Mouse (Mus musculus): ENCODE measurements around the gene Timp3.

Gene Timp3

GRCm38 (mm10) chr10:86328691-86329090, 28.5 kb downstream of the Timp3 start:
- DNase-seq (ENCODE audit: low spot score), result no peak

- DNase-seq (ENCODE audit: low spot score), result no peak
Measured at GRCm38 (mm10) chr10:86329241-86329882, 29.2 kb downstream of the Timp3 start.

- no peak for DNase-seq (ENCODE audit: low spot score)
Measured at GRCm38 (mm10) chr10:86330993-86331680, 31.0 kb downstream of the Timp3 start.

GRCm38 (mm10) chr10:86331681-86332281, 31.6 kb downstream of the Timp3 start:
- no peak for DNase-seq (ENCODE audit: low spot score)

GRCm38 (mm10) chr10:86332942-86333341, 32.8 kb downstream of the Timp3 start:
- DNase-seq (ENCODE audit: low spot score), result no peak

- no peak for DNase-seq (ENCODE audit: low spot score)
Measured at GRCm38 (mm10) chr10:86334581-86334980, 34.4 kb downstream of the Timp3 start.

- no peak for DNase-seq (ENCODE audit: low spot score)
Measured at GRCm38 (mm10) chr10:86336506-86336905, 36.3 kb downstream of the Timp3 start.

- no peak for DNase-seq (ENCODE audit: low spot score)
Measured at GRCm38 (mm10) chr10:86337239-86337638, 37.1 kb downstream of the Timp3 start.

- no peak for DNase-seq (ENCODE audit: low spot score)
Measured at GRCm38 (mm10) chr10:86338121-86338715, 38.0 kb downstream of the Timp3 start.

- DNase-seq (ENCODE audit: low spot score), result no peak
Measured at GRCm38 (mm10) chr10:86339121-86339520, 38.9 kb downstream of the Timp3 start.

GRCm38 (mm10) chr10:86339649-86340379, 39.6 kb downstream of the Timp3 start:
- DNase-seq (ENCODE audit: low spot score), result peak; percentile 67

- DNase-seq (ENCODE audit: low spot score), result no peak
Measured at GRCm38 (mm10) chr10:86340421-86340820, 40.2 kb downstream of the Timp3 start.

- DNase-seq (ENCODE audit: low spot score), result no peak
Measured at GRCm38 (mm10) chr10:86340991-86341527, 40.9 kb downstream of the Timp3 start.

- DNase-seq (ENCODE audit: low spot score), result no peak
Measured at GRCm38 (mm10) chr10:86341589-86341988, 41.4 kb downstream of the Timp3 start.

GRCm38 (mm10) chr10:86342151-86342550, 42.0 kb downstream of the Timp3 start:
- DNase-seq (ENCODE audit: low spot score), result no peak

GRCm38 (mm10) chr10:86342713-86343112, 42.5 kb downstream of the Timp3 start:
- no peak for DNase-seq (ENCODE audit: low spot score)

GRCm38 (mm10) chr10:86343362-86343761, 43.2 kb downstream of the Timp3 start:
- DNase-seq (ENCODE audit: low spot score), result no peak

- DNase-seq (ENCODE audit: low spot score), result no peak
Measured at GRCm38 (mm10) chr10:86343931-86344330, 43.8 kb downstream of the Timp3 start.

GRCm38 (mm10) chr10:86344654-86345053, 44.5 kb downstream of the Timp3 start:
- DNase-seq (ENCODE audit: low spot score), result no peak

- DNase-seq (ENCODE audit: low spot score), result no peak
Measured at GRCm38 (mm10) chr10:86345645-86346044, 45.5 kb downstream of the Timp3 start.

- DNase-seq (ENCODE audit: low spot score), result no peak
Measured at GRCm38 (mm10) chr10:86346235-86346840, 46.2 kb downstream of the Timp3 start.

- DNase-seq (ENCODE audit: low spot score), result no peak
Measured at GRCm38 (mm10) chr10:86351287-86351686, 51.1 kb downstream of the Timp3 start.

Measured in layer of hippocampus, adult 9-10 months (tissue).